Mouse (Mus musculus) midbrain, postnatal 0 days (tissue): ENCODE measurements around the gene Cwc25. TPM values are rescaled to one million over a fixed set of nuclear protein-coding genes. Genes with fewer than 3 reads are reported as not detected.

Source experiments
- ATAC-seq: fragments of 200-750 bp; cut with Nextera tagmentation; 2 replicates; pipeline ENCODE4 v1.8.0; 2017; ENCODE audit warnings: moderate number of reproducible peaks, mild to moderate bottlenecking, moderate TSS enrichment, moderate library complexity; ENCODE audit not compliant: low FRiP score
- DNase-seq: peaks from one replicate; pipeline ENCODE4 v3.0.0-alpha.2; 2015; ENCODE audit warnings: low spot score
- H3K27ac ChIP-seq: fragments of 300-500 bp; sonication (generic); 2 replicates; pipeline ENCODE4 v1.5.1; 2014; ENCODE audit warnings: low read depth, mild to moderate bottlenecking, low read length, mixed read lengths
- H3K27me3 ChIP-seq: fragments of 300-500 bp; sonication (generic); 2 replicates; pipeline ENCODE4 v1.6.1; 2014; ENCODE audit warnings: low read length, control low read depth, mixed read lengths; ENCODE audit not compliant: insufficient read depth
- H3K36me3 ChIP-seq: fragments of 300-500 bp; sonication (generic); 2 replicates; pipeline ENCODE4 v1.6.1; 2014; ENCODE audit warnings: low read length, control low read depth, mixed read lengths; ENCODE audit not compliant: insufficient read depth
- H3K4me1 ChIP-seq: fragments of 300-500 bp; sonication (generic); 2 replicates; pipeline ENCODE4 v1.6.1; 2014; ENCODE audit warnings: mild to moderate bottlenecking, control low read depth, antibody characterized with exemption, low read length, mixed read lengths; ENCODE audit not compliant: insufficient read depth
- H3K4me2 ChIP-seq: fragments of 300-500 bp; sonication (generic); 2 replicates; pipeline ENCODE4 v1.6.1; 2014; ENCODE audit warnings: low read depth, mild to moderate bottlenecking, low read length, mixed read lengths; ENCODE audit not compliant: poor library complexity, severe bottlenecking
- H3K4me3 ChIP-seq: fragments of 300-500 bp; sonication (generic); 2 replicates; pipeline ENCODE4 v1.5.1; 2014; ENCODE audit warnings: low read depth, mild to moderate bottlenecking, low read length, moderate library complexity
- H3K9ac ChIP-seq: fragments of 300-500 bp; sonication (generic); replicated peaks from 2 replicates; pipeline ENCODE4 v1.6.1; 2014; ENCODE audit warnings: mild to moderate bottlenecking, low read length, moderate library complexity, mixed read lengths; ENCODE audit not compliant: poor library complexity, severe bottlenecking
- H3K9me3 ChIP-seq: fragments of 300-500 bp; sonication (generic); 2 replicates; pipeline ENCODE4 v1.6.1; 2016; ENCODE audit warnings: low read length, control low read depth
- CTCF ChIP-seq: IDR thresholded peaks from 2 replicates; pipeline ENCODE4 v1.5.1; 2016; ENCODE audit warnings: antibody characterized with exemption, mild to moderate bottlenecking
- WGBS: fragments of 180-500 bp; shearing (Covaris S2); extraction: QIAGEN DNeasy Blood & Tissue Kit; methylation state at CpG from one replicate; pipeline ENCODE4 v1.1.7; 2014; 5-methylcytosine and 5-hydroxymethylcytosine counted together
- microRNA-seq: library from miRNA; unstranded; fragments of <30 nt; microRNA quantifications from one replicate; pipeline ENCODE4, GENCODE M21; 2016; ENCODE audit warnings: borderline number of aligned reads
- polyA plus RNA-seq: library from polyadenylated mRNA; unstranded; fragments of >200 nt; fragmentation: Nextera tagmentation; extraction: Ambion mirVana; gene quantifications from 2 replicates; pipeline ENCODE4 v1.2.1, GENCODE M21; 2015
- total RNA-seq: library from RNA; depleted of rRNA; stranded (reverse); fragments of >200 nt; gene quantifications from 2 replicates; pipeline ENCODE4 v1.2.3, GENCODE M21; 2014; rRNA removed

The Cwc25 gene
- total and polyA plus RNA-seq, 2 experiments from 2014 or later: 12.0 to 16.0 TPM

DNA sequence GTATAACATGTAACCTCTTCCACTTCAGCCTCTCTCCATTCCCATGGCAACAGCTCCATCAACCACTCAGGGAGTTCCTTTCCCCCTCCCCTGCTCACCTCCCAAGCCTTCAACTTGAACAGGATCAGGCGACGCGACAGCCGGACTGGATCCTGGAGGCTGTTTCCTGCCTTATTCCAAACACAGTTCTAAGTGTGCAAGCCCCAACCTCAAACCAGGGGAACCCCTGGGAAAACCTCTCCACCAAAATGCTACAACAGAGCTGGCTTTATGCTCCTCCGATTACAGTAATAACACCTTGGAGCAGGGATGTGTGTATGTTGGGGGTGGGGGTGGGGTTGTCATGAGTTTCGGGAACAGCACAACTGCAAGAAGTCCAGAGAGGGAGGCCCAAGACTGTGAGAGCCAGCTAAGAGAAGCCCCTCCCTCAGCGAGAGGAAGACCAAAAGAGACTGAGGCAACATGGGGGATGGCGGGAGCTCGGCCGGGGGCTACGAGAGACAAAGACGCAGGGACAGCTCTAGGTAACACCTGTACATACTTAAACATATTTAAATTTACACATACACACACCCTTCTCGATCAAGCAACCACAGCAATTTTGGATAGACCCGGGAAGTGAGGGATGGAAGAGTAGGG, 68.3 kb downstream of the Cwc25 start:
- H3K9me3 ChIP-seq: no peaks in the 10 kb centered on the region
- peak overlapping the region; percentile 83 for H3K4me2 ChIP-seq
- peak overlapping the region; percentile 83 for H3K4me3 ChIP-seq
- no peak for TF ChIP-seq CTCF
- H3K9ac ChIP-seq: peak overlapping the region; percentile 98
- H3K27ac ChIP-seq: peak overlapping the region; percentile 98
- no peaks in the 10 kb centered on the region for H3K27me3 ChIP-seq
- no peaks in the 10 kb centered on the region for H3K36me3 ChIP-seq
- ATAC-seq (no peak), DNase-seq (peak; percentile 54)
- peaks cover 34% of the 10 kb centered on the region for H3K4me1 ChIP-seq
- WGBS: 0% methylated on average over 14 of the region's 14 CpGs

DNA sequence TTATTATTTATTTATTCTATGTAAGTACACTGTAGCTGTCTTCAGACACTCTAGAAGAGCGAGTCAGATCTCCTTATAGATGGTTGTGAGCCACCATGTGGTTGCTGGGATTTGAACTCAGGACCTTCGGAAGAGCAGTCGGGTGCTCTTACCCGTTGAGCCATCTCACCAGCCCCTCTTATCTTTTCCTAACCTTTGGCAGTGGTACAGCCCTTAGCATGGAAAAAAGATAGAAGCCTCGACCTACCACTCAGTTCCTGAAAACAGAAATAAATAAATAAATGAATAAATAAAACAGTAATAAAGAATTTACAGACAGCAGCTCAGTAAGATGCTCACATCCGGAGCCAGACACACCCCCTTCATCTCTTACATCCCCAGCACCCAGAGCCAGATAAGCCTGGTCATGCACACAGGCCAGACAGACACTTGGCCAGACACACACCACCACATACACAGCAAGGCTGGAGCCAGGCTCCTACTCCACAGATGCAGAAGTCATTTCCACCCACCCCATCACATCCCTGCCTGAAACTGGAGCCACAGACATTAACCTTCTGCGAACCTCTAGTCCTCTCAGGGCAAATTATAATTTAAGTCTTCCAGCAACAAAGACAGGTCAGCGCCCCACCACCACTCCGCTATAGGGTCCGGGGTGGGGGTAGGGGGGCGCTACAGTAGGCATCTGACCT, 69.0 kb downstream of the Cwc25 start:
- peaks cover 34% of the 10 kb centered on the region for H3K4me1 ChIP-seq
- ATAC-seq: no peak

DNA sequence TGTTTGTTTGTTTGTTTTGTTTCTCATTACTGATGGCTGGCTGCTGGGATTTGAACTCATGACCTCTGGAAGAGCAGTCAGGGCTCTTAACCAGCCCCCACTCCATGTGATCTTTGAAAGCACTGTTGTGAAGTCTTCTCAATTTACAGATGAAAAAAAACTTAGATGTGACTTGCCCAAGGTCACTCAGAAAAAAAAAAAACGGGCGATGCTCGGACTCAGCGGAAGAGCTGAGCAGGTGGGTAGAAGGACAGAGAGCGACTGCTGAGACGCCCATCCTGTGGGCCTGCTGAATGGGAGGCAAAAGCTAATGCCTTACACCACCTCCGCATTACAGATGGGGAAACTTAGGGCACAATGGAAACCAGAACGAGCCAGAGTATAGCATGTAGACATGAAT, 69.7 kb downstream of the Cwc25 start:
- DNase-seq: no peak
- TF ChIP-seq CTCF: no peak
- 65% methylated on average over 8 of the region's 8 CpGs for WGBS
- peak overlapping the region; percentile 49 for H3K4me2 ChIP-seq
- no peak overlapping the region for H3K27ac ChIP-seq
- H3K36me3 ChIP-seq: peaks cover 10% of the 10 kb centered on the region
- no peak overlapping the region for H3K9ac ChIP-seq
- H3K27me3 ChIP-seq: no peaks in the 10 kb centered on the region
- ATAC-seq: no peak
- H3K4me1 ChIP-seq: peaks cover 30% of the 10 kb centered on the region
- no peak overlapping the region for H3K4me3 ChIP-seq
- no peaks in the 10 kb centered on the region for H3K9me3 ChIP-seq

More for the DNA sequence above, 69.0 kb downstream of the Cwc25 start:
- DNase-seq: no peak
- H3K9ac ChIP-seq: peak overlapping the region; percentile 98
- H3K9me3 ChIP-seq: no peaks in the 10 kb centered on the region
- peak overlapping the region; percentile 83 for H3K4me3 ChIP-seq
- no peak for TF ChIP-seq CTCF
- peak overlapping the region; percentile 98 for H3K27ac ChIP-seq
- H3K27me3 ChIP-seq: no peaks in the 10 kb centered on the region
- H3K4me2 ChIP-seq: peak overlapping the region; percentile 83
- WGBS: 51% methylated on average over 11 of the region's 11 CpGs
- peaks cover 3% of the 10 kb centered on the region; the same call in 1 of the 2 replicates for H3K36me3 ChIP-seq

DNA sequence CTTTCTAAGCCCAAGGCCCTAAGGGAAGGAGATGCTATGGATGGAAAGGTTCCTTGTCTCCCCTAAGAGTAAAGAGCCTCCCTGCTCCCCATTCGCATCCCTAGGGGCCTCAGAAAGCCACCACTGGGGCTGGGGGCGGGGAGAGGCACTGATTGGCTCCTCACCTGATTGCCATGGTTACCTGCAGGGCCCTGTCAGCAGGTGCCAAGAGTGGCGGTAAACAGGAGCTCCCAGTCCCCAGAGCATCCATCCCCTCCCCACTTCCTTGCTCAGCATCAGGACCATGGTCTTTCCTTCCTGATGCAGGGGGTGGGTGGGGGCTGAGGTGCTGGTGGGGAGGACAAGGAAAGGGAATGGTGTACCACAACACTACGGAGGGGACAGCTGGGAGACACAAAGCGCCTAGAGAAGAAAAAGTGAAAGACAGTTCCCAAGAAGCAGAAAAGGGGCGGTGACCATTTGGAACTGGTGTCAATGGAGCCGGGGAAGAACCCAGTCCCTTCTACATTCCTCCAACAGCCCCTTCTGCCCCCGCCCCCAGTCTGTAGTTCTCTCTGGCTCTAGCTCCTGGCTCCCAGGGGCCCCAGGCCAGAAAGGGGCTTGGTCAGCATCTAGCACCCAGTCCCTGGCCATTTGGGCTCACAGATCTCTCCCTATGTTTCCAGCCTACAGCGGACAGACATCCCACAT, 70.5 kb downstream of the Cwc25 start:
- no peak for ATAC-seq
- peaks cover 18% of the 10 kb centered on the region for H3K36me3 ChIP-seq
- peak overlapping the region; percentile 37 for H3K9ac ChIP-seq
- no peaks in the 10 kb centered on the region for H3K9me3 ChIP-seq
- 17% methylated on average over 9 of the region's 9 CpGs for WGBS
- no peak for DNase-seq
- H3K4me1 ChIP-seq: peaks cover 25% of the 10 kb centered on the region
- no peak for TF ChIP-seq CTCF
- peak overlapping the region; percentile 49 for H3K4me2 ChIP-seq
- no peaks in the 10 kb centered on the region for H3K27me3 ChIP-seq
- peak overlapping the region; percentile 69 for H3K27ac ChIP-seq
- peak overlapping the region; percentile 19 for H3K4me3 ChIP-seq

Small RNA genes within 50 kb of the gene (microRNA-seq; reads per million reads assigned to microRNA genes)
- not detected for gene Mir8102

Other genes with a start within 250 kb of the Cwc25 start
- gene Srcin1, start 190.4 kb downstream of the Cwc25 start, total RNA-seq: 95.0 and 100 TPM in 2 replicates
- 13.1 and 14.0 TPM in 2 replicates for gene Srcin1, start 190.4 kb downstream of the Cwc25 start, polyA plus RNA-seq
- 5.0 and 8.4 TPM in 2 replicates for gene Epop, start 136.9 kb downstream of the Cwc25 start, total RNA-seq
- gene Epop, start 136.9 kb downstream of the Cwc25 start, polyA plus RNA-seq: 1.5 and 1.6 TPM in 2 replicates
- gene Mllt6, start 103.1 kb downstream of the Cwc25 start, total RNA-seq: 43.9 and 52.8 TPM in 2 replicates
- 1.5 and 1.7 TPM in 2 replicates for gene Mllt6, start 103.1 kb downstream of the Cwc25 start, polyA plus RNA-seq
- 13.3 and 27.0 TPM in 2 replicates for gene Cisd3, start 80.7 kb downstream of the Cwc25 start, total RNA-seq
- 41.5 and 45.1 TPM in 2 replicates for gene Cisd3, start 80.7 kb downstream of the Cwc25 start, polyA plus RNA-seq
- gene Pcgf2, start 66.1 kb downstream of the Cwc25 start, total RNA-seq: 16.0 and 19.6 TPM in 2 replicates
- 14.2 and 16.7 TPM in 2 replicates for gene Pcgf2, start 66.1 kb downstream of the Cwc25 start, polyA plus RNA-seq
- gene Psmb3, start 63.2 kb downstream of the Cwc25 start, total RNA-seq: 386 and 449 TPM in 2 replicates
- gene Psmb3, start 63.2 kb downstream of the Cwc25 start, polyA plus RNA-seq: 473 and 491 TPM in 2 replicates
- 149 and 166 TPM in 2 replicates for gene Pip4k2b, start 21.9 kb downstream of the Cwc25 start, total RNA-seq
- 4.1 and 5.2 TPM in 2 replicates for gene Pip4k2b, start 21.9 kb downstream of the Cwc25 start, polyA plus RNA-seq
- gene 1700001P01Rik, start 9.4 kb upstream of the Cwc25 start, total RNA-seq: not detected in 2 replicates
- 0.29 TPM in 1 of 2 replicates, not detected in the other for gene 1700001P01Rik, start 9.4 kb upstream of the Cwc25 start, polyA plus RNA-seq
- 177 and 224 TPM in 2 replicates for gene Rpl23, start 15.9 kb upstream of the Cwc25 start, total RNA-seq
- gene Rpl23, start 15.9 kb upstream of the Cwc25 start, polyA plus RNA-seq: 308 and 329 TPM in 2 replicates
- 206 and 216 TPM in 2 replicates for gene Lasp1, start 32.4 kb upstream of the Cwc25 start, total RNA-seq
- 174 and 179 TPM in 2 replicates for gene Lasp1, start 32.4 kb upstream of the Cwc25 start, polyA plus RNA-seq
- gene B230217C12Rik, start 74.2 kb upstream of the Cwc25 start, total RNA-seq: 37.7 and 43.6 TPM in 2 replicates
- gene B230217C12Rik, start 74.2 kb upstream of the Cwc25 start, polyA plus RNA-seq: 38.2 and 41.8 TPM in 2 replicates
- 0.38 and 0.80 TPM in 2 replicates for gene Fbxo47, start 117.6 kb upstream of the Cwc25 start, total RNA-seq
- gene Fbxo47, start 117.6 kb upstream of the Cwc25 start, polyA plus RNA-seq: 0.33 and 0.88 TPM in 2 replicates
- 2.4 and 3.1 TPM in 2 replicates for gene Plxdc1, start 219.9 kb upstream of the Cwc25 start, total RNA-seq
- 4.9 and 5.6 TPM in 2 replicates for gene Plxdc1, start 219.9 kb upstream of the Cwc25 start, polyA plus RNA-seq
- 1.1 and 2.9 TPM in 2 replicates for gene Arl5c, start 229.6 kb upstream of the Cwc25 start, total RNA-seq
- gene Arl5c, start 229.6 kb upstream of the Cwc25 start, polyA plus RNA-seq: 2.9 and 4.5 TPM in 2 replicates